Mouse (Mus musculus): ENCODE measurements around the gene Scaf11.
"Not testable (repeated sequence)": the region's sequence is repeated elsewhere in the genome, so short reads cannot be mapped to it uniquely, and the experiment has no call there.

Scaf11 gene

DNA sequence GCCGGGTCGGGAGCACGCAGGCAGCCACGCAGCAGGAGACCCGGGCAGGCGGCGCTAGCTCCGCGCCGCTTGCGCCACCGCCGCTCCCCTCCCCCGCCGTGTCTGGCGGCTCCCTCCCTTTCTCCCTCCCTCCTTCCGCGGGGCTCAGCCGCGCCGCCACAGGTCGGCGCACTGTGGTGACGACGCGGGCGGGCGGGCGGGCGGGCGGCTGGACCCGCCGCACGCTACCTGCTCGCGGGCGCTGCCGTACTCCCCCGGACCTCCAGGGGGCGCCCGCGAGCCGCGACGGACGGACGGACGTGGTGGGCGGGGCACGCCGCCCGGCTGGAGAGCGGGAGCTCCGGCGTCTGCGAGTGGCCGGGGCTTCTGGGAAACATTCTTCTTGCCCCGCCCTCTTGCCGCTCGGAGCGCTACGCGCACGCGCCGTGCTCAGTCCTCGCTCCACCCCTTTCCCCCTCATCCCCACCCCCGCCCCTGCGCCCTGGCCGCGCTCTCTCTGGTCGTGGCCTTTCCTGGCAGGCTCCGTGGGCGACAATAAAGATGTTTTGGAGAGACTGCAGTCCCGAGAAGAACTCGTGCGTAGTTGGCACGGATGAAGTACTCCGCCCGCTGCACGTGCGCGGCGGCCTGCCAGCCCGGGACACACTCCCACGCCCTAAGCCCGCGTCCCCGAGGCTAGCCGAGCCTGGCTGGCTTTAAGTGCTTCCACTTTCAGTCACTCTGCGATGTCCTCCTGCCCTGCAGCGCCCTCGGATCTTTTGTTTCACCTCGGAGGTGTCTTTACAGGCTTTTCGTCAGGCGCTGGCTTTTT, at the start of gene Scaf11:
TSS of gene Scaf11 (minus strand) at position 114 of the 811 bp plus-strand sequence.
- DNase-seq (ENCODE audit: low spot score in 2 of 2) = peak; percentile 89 to 91

DNA sequence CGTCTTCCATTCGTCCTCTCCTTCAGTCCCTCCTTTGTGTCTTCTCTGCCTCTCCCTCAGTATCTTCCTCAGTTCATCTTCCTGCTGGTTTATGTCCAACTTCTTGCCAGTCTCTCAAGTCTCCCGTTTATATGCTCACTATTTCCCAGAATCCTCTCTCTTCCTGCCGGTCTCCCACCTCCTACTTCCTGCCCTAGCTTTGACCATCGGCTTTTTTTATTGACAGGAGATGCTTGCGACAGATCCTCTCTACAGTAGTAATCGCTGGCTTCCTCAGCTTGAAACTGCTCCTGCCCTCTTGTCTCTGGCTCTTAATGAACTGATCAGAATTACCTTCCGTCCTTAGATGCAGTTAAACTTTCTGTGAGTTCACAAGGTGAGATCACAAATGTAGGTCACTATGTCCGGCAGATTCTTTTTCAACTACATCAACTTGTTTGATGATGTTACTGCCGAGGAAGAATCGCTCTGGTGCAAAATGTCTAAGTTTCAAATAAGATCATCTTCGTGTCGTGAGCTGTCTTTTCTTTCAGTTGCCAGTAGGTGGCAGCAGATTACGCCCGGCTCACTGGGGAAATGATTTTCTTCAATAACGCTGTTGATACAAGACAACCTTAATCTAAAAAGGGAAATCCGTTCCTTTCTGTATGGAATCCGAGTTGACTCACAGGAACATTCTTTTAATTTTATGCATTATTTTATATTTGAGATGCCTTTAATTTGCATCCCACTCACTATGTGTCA, 46.6 kb upstream of the Scaf11 start:
- DNase-seq (ENCODE audit: low spot score in 2 of 2) = peak; percentile 54 to 68

DNA sequence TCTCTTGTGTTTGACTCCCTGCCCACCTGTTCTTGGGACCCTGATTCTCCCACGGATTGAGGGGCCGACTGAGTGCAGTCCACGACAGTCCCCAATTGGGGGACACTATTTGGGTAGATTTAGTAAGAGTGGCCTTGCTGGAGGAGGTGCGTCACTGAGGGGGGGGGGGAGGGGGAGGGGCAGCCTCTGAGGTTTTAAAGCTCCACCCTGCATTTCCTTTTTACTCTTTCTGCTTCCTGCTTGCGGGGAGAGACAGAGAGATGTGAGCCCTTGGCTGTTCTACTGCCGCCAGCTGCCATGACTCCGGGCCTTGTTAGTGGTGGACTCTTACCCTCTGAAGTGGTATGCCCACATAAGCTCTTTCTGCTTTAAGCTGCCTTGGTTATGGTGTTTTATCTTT, 37.0 kb upstream of the Scaf11 start:
- no peak for DNase-seq (ENCODE audit: low spot score in 2 of 2)

DNA sequence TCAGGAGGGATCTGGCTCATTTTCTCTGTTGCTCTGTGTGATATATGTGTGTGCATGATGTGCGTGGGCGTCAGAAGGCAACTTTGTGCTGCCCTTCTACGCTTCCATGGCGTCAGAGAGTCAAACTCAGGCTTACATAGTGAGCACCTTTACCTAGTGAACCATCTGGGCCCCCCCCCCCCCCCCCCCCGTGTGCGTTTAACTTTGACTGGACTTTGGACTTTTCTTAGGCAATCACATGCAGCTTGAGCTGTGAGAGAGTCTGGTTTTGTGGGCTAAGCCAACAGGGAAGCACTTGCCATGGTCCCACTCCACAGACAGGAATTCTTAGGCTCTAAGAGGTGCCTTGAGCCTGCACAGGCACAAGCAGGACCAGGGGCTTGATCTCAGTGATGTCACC, 33.6 kb upstream of the Scaf11 start:
- no peak for DNase-seq (ENCODE audit: low spot score in 2 of 2)

DNA sequence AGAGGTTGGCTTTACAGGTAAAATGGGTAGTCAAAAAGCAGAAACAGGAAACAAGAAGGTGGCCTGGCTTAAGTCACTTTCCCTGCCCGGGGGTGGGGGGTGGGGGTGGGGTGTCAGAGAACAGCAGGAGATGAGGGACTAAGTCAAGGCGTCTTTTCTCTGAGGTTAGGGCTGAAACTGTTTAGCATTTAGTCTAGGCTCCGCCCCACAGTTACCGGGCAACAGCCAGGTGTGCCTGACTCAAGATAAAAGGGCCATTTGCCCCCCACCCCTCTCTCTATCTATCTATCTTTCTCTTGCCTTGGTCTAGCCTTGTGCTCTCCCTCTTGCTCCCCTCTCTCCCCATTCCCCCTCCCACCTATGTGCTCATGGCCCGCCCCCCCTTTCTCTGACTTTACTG, 32.9 kb upstream of the Scaf11 start:
- DNase-seq (ENCODE audit: low spot score in 2 of 2) = no peak

DNA sequence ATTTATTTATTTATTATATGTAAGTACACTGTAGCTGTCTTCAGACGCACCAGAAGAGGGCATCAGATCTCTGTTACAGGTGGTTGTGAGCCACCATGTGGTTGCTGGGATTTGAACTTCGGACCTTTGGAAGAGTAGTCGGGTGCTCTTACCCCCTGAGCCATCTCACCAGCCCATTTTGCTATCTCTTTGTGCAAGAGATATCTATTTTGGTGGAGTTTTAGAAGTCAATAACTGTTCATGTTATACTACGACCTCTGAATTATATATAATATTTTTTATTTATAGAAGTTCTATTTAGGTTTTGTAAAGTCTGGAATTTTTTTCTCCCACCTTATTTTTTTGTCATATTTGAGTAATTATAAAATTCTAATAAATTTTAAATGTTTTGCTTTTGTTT, 32.3 kb upstream of the Scaf11 start:
- DNase-seq (ENCODE audit: low spot score in 2 of 2) = not testable (repeated sequence)

DNA sequence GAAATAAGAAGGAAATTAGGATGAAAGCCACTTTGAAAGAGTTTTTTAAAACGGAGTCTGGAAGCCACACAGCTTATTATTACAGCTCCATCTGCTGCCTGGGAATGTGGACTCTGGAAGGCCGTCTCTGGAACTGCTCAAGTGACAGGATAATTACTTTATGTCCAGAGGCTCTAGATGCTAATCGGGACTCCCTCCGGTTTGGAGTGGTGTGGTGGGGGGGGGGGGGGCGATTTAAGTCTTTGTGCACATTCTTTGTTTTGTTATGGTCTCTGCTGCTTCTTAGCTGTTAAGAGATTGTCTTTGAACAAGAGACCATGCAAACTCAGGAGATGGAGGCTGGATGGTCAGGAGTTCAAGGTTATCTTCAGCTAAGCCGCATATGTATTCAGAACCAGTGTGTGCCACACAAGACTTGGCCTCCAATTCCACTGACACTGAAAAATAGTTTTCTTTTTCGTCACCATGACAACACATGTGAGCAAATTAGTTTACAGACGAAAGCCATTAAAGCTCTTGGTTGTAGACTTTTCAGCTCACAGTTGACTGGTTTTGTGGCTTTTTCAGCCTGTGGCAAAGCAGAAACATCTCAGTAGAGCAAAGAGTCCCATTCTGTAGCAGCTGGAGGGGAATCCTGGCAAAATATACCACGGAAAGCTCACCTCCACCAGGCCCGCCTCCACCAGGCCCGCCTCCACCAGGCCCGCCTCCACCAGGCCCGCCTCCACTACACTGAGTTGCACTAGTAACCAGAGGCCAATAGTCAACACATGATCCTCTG, 31.4 kb upstream of the Scaf11 start:
- no peak for DNase-seq (ENCODE audit: low spot score in 2 of 2)

DNA sequence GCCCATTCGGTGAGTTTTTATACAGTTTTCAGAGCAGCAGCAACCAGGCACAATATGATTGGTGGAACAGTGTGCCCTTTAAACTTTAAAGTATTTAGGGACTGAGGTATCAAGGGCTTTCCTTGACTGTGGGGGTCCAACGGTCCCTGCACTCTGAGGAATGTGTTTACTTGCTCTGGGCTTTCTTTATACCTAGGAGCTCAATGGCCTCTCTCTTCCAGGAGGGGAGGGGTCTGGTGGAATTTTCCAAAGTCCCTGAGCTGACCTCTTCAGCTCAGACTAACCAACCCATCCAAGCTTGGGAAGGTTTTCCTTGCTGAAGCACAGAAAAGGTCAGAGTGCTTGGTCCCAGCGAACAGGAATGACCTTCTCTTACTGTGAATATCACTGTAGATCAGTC, 30.8 kb upstream of the Scaf11 start:
- DNase-seq (ENCODE audit: low spot score in 2 of 2) = no peak

DNA sequence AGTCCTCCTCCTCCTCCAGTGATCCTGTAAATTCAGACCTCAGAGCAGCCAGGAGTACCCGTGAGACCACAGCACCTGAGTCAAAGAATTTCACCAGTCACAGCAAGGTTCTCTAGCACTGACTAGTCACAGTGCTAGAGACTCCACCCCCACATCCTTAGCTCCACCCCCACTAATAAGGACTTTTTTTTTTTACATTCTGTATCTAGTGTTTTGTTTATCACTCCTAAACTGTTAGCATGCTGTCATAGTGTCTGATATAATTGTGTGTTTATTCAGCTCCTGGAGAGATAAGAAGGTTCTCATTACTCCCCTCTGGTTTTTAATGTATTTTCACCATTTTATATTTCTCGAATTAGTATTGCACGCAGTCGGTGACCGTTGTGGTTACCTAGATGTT, 29.5 kb upstream of the Scaf11 start:
- no peak for DNase-seq (ENCODE audit: low spot score in 2 of 2)

DNA sequence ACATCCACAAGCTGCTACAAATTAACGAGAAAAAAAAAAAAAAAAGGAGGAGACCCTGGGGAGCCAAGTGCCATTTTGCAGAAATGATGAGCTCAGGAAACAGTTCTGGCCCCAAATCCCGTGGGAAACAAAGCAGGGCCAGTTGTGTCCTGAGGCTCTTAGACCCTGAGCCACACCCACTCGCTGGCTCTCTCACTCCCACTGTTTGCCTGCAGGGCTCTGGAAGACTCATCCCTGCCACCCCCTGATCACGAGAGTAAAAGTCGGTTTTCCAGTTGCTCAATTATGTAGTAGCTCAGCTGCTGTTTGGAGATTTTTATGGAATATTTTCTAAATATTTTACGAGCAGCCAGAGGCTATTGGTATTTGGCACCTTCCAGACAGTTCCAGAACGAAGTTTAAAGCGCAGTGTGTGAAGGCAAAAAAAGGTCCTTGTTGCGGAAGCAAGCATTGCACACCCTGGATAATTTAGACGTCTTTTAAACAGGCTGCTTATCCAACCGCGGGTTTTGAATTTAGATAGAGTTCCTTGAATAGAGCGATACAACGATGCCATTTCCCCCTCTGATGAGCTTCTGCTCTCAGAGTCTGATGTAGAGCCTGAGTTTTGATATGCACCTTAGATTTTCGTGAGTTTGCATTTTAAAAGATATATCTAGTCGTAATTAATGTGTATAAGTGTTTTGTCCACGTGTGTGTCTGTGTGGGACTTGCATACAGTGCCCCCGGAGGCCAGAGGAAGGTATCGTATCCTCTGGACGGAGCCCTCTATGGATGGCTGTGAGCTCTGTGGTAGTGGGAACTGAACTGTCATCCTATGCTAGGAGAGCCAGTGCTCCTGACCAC, 28.5 kb upstream of the Scaf11 start:
- peak in 1 of 2 experiments; percentile 20 for DNase-seq (ENCODE audit: low spot score in 2 of 2)

DNA sequence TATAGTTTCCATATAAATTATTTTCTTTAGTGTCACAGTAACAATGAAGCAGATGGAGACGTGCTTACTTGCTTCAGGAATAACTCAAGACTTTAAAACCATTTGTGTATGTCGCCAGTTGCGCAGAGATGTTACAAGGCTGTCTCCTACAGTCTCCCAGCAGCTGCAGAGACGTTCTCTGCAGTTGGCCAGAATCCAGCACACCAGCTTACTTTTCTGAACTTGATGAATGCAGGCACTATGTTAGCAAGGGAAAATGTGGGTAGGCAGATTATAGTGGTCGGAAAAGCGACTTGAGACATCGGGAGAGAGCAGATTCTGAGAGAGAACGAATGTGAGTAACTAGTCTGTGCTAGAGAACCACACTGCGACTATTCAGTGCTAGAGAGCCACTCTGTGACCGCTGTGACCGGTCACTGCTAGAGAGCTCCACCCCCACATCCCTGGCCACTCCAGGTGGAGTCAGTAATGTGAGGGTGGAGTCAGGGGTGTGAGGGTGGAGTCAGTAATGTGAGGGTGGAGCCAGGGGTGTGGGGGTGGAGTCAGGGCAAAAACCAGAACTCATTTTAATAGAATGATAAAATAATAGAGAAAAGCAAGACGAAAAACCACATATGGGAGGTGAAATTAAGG, 26.5 kb upstream of the Scaf11 start:
- DNase-seq (ENCODE audit: low spot score in 2 of 2) = no peak

DNA sequence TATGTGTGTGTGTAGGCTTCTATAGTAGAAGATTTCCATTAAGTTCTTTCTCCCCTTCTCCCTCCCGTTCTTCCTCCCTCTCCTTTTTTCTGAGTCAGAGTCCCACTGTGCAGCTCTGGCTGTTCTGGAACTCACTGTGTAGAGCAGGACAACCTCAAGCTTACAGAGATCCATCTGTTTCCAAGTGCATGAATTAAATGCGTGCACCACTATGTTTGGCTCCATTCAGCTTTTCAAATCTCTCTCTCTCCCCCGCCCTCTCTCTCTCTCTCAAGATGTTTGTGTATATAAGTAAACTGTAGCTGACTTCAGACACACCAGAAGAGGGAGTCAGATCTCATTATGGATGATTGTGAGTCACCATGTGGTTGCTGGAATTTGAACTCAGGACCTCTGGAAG, 20.2 kb upstream of the Scaf11 start:
- DNase-seq (ENCODE audit: low spot score in 2 of 2) = no peak

DNA sequence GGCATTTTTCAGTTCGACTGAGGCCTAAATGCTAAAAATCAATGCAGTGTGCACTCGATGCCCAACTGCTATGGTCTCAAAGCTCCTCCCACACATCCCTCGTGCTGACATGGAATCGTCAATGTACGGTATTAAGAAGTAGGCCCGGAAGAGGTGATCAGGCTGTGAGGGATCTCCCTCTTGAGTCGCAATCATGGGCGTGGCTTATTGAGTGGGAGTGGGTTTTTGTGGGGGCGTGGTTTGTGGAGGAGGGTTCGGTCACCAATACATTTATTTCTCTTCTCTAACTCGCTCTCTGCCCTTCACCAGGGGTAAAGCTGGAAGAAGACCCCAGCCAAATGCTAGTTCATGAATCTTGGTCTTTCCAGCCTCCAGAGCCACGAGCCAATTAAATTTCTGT, 17.4 kb upstream of the Scaf11 start:
- DNase-seq (ENCODE audit: low spot score in 2 of 2) = no peak

DNA sequence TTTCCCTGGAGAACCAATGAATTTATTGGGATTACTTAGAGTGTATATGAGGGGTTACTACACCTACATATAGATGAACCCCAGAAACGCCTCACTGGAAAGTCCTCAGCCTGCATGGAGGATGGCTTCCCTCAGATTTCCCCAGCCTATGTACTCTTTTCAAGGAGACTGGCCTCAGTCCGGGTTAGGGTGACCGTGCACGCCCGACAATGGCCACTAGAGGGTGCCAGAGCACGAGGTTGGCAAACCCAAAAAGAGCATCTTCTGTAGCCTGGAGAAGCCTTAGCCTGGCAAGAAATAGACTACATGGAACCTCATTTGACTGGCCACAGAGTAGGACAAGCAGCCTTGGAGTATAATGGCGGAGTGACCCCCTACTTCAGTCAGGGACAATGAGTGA, 15.7 kb upstream of the Scaf11 start:
- peak; percentile 88 to 93 for DNase-seq (ENCODE audit: low spot score in 2 of 2)

DNA sequence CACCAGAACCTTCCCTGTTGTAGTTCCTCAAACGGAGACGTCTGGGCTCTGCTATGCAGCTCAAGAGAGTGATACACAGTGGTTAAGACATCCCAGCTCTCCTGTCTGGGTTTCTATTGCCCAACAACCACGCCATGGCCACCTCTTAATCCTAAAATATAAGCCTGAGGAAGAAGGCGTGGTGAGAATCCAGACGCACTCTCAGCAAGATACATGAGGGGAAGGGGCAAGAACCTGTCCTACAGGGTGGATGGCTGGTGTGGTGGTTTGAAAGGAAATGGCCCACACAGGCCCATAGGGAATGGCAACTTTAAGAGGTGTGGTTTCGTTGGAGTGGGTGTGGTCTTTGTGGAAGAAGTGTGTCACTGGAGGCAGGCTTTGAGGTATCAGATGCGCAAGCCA, 14.9 kb upstream of the Scaf11 start:
- DNase-seq (ENCODE audit: low spot score in 2 of 2) = no peak

DNA sequence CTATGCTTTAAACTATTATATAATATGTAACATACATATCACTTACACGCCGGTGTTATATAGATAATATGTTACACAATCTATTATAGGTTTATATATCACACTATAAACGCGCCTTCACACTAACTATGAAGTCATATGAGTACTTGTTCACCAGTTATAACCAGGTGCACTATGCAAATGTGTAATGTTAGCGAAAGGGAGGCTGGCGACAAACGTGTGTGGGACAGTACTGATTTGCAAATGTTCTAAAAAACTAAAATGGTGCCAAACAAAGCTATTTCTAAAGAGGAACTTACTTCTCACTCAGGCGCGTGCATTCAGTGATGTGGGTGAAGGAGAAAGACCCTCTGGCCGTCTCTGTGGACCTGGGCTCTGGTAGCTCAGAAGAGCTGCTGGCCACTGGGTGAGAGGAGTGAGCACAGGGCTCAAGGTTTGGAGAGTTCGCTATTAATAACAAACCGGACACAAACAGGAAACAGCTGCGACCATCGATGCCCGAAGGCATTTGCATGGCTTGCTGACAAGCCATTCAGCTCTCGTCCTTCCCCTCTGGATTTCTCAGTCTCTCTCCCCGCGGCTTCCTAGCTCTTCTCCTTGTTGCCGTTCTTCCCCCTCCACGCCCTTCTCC, 13.8 kb upstream of the Scaf11 start:
- no peak for DNase-seq (ENCODE audit: low spot score in 2 of 2)

DNA sequence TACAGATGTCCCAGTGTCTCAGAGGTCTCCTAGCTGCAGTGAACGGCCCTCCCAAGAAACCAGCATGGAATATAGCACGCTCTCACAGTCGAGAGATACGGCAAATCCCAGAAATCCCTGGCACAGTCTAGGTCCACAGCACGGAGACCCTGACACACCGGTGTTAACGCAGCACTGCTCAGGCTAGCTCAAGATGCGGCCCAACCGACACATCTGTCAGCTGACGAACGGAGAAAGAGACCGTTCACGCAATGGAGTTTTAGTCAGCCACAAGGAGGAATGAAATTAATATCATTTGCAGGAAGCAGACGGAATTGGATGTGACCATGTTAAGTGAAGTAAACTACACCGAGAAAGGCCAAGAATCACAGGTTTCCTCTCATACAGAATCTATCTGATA, 13.3 kb upstream of the Scaf11 start:
- DNase-seq (ENCODE audit: low spot score in 2 of 2) = no peak

DNA sequence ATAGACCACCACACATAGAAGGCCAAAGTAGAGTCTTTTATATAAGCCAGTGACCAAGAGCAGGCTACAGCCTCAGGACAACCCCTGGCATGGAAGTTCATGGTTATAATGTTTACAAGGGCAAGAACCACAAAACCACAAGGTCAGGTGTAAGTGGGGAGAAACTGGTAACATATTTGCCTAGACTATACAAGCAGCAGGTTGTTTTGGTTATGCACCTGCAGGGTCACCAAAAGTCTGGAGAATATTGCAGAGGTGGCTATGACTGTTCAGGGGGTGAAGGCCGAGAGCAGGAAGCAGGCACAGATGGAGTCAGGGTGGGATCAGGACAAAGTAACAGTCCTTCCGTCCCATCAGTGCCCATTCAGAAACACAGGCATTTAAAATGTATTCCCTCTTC, 7.7 kb upstream of the Scaf11 start:
- DNase-seq (ENCODE audit: low spot score in 2 of 2) = no peak

DNA sequence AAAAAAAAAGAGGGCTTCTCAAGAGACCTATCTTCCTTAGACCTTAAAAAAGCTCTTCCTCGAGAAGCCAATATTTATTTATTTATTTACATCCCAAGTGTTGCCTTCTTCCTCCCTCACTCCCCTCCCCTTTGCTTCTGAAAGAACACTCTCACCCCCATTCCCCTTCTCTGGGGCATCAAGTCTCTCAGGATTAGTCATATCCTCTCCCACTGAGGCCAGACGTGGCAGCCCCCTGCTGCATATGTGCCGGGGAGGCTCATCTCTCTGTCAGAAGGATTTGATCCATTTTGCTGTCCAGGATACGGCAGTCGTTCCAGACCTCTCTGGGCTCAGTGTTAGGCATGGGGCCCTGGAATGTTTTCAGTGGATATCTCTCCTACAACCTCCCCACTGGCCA, 7.2 kb upstream of the Scaf11 start:
- no peak for DNase-seq (ENCODE audit: low spot score in 2 of 2)

DNA sequence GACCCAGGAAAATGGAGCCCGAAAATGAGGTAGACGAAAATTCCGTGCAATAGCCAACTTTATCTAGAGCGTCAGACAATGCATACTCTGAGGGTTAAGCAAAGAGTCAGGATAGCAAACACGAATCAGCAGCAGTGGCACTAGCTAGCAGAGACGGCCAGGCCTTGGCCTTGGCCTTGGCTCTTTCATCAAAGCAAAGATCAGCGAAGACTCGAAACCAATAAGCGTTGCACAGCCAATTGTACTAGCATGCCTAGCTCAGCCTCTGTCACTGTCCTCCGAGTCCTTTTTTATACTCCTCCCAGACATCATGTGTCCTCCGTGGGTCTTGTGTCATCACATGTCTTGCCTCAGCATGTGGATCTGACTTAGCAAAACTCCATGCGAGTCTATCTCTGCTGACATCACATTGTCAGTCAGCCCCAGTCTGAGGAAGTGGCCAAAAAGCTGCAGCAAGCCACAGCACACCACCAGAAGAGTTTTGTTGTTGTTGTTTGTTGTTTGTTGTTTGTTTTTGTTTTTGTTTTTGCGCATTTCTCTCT, 5.8 kb upstream of the Scaf11 start:
- no peak for DNase-seq (ENCODE audit: low spot score in 2 of 2)
